Mouse (Mus musculus) embryonic facial prominence, embryonic 14.5 days (tissue): ENCODE measurements at regions not wholly inside any gene's neighbourhood (a gene's known extent, or its start where the extent isn't known, plus 50 kb on each side); places are given as distances from the start of the nearest gene placed in this dataset.

Experiments
- ATAC-seq: fragments of 200-750 bp; cut with Nextera tagmentation; 2 replicates; pipeline ENCODE4 v1.8.0; 2017; ENCODE audit warnings: low read depth, moderate number of reproducible peaks, moderate TSS enrichment
- DNase-seq: peaks from one replicate; pipeline ENCODE4 v3.0.0-alpha.2; 2015; ENCODE audit warnings: low spot score
- H3K27ac ChIP-seq: fragments of 300-500 bp; sonication (generic); replicated peaks from 2 replicates; pipeline ENCODE4 v1.5.1; 2014; ENCODE audit warnings: low read depth, mild to moderate bottlenecking, low read length, moderate library complexity
- H3K27me3 ChIP-seq: fragments of 300-500 bp; sonication (generic); replicated peaks from 2 replicates; pipeline ENCODE4 v1.6.1; 2014; ENCODE audit warnings: low read length; ENCODE audit not compliant: control insufficient read depth, insufficient read depth
- H3K36me3 ChIP-seq: fragments of 300-500 bp; sonication (generic); 2 replicates; pipeline ENCODE4 v1.6.1; 2014; ENCODE audit warnings: low read length, mixed read lengths; ENCODE audit not compliant: control insufficient read depth, insufficient read depth
- H3K4me1 ChIP-seq: fragments of 300-500 bp; sonication (generic); 2 replicates; pipeline ENCODE4 v1.6.1; 2014; ENCODE audit warnings: antibody characterized with exemption, low read length; ENCODE audit not compliant: control insufficient read depth, insufficient read depth
- H3K4me2 ChIP-seq: fragments of 300-500 bp; sonication (generic); 2 replicates; pipeline ENCODE4 v1.6.1; 2014; ENCODE audit warnings: low read depth, mild to moderate bottlenecking, low read length, moderate library complexity, mixed read lengths
- H3K4me3 ChIP-seq: fragments of 300-500 bp; sonication (generic); 2 replicates; pipeline ENCODE4 v1.5.1; 2014; ENCODE audit warnings: low read depth, mild to moderate bottlenecking, low read length
- H3K9ac ChIP-seq: fragments of 300-500 bp; sonication (generic); 2 replicates; pipeline ENCODE4 v1.6.1; 2014; ENCODE audit warnings: low read depth, mild to moderate bottlenecking, low read length, moderate library complexity, mixed read lengths
- H3K9me3 ChIP-seq: fragments of 300-500 bp; sonication (generic); 2 replicates; pipeline ENCODE4 v1.6.1; 2016; ENCODE audit warnings: low read length; ENCODE audit not compliant: control insufficient read depth
- WGBS: fragments of 180-500 bp; shearing (Covaris S2); extraction: QIAGEN DNeasy Blood & Tissue Kit; methylation state at CpG from one replicate; pipeline ENCODE4 v1.1.7; 2014; 5-methylcytosine and 5-hydroxymethylcytosine counted together

GRCm38 (mm10) chr10:84249346-84249745 is 191.1 kb downstream of the Nuak1 start:
- H3K9ac ChIP-seq = no peak overlapping the region
- no peaks in the 10 kb centered on the region for H3K4me1 ChIP-seq
- no peaks in the 10 kb centered on the region for H3K27me3 ChIP-seq
- no peak overlapping the region for H3K4me2 ChIP-seq
- WGBS = 92% methylated on average over 3 of the region's 3 CpGs
- H3K36me3 ChIP-seq = no peaks in the 10 kb centered on the region
- H3K27ac ChIP-seq = no peak overlapping the region
- H3K4me3 ChIP-seq = no peak overlapping the region
- ATAC-seq = no peak
- no peaks in the 10 kb centered on the region for H3K9me3 ChIP-seq
- DNase-seq = no peak

GRCm38 (mm10) chr10:84260931-84261650 is 179.3 kb downstream of the Nuak1 start:
- Histone ChIP-seq H3K36me3 (no peaks in the 10 kb centered on the region), H3K4me2 (no peak overlapping the region), H3K9ac (no peak overlapping the region), H3K27me3 (no peaks in the 10 kb centered on the region), H3K27ac (no peak overlapping the region), H3K9me3 (no peaks in the 10 kb centered on the region), H3K4me3 (no peak overlapping the region), H3K4me1 (no peaks in the 10 kb centered on the region)
- ATAC-seq (no peak), DNase-seq (no peak)
- 72% methylated on average over 6 of the region's 6 CpGs for WGBS

GRCm38 (mm10) chr10:84262943-84263342 is 177.5 kb downstream of the Nuak1 start:
- ATAC-seq (no peak), DNase-seq (no peak)
- Histone ChIP-seq H3K4me1 (no peaks in the 10 kb centered on the region), H3K4me3 (no peak overlapping the region), H3K27me3 (no peaks in the 10 kb centered on the region), H3K9me3 (no peaks in the 10 kb centered on the region), H3K36me3 (no peaks in the 10 kb centered on the region), H3K4me2 (no peak overlapping the region), H3K9ac (no peak overlapping the region), H3K27ac (no peak overlapping the region)
- WGBS = 94% methylated on average over 4 of the region's 4 CpGs

- H3K9ac ChIP-seq = no peak overlapping the region
- H3K4me2 ChIP-seq = no peak overlapping the region
- no peaks in the 10 kb centered on the region for H3K36me3 ChIP-seq
- H3K4me3 ChIP-seq = no peak overlapping the region
- H3K9me3 ChIP-seq = no peaks in the 10 kb centered on the region
- WGBS = 40% methylated on average over 6 of the region's 6 CpGs
- 0 out of 2 replicates have a peak overlapping the region, but pooled peaks have one; percentile 19 for H3K27ac ChIP-seq
- no peaks in the 10 kb centered on the region for H3K4me1 ChIP-seq
- ATAC-seq (no peak), DNase-seq (peak; percentile 62)
- no peaks in the 10 kb centered on the region for H3K27me3 ChIP-seq
Measured at GRCm38 (mm10) chr10:84285832-84286506, 154.4 kb downstream of the Nuak1 start.

- no peak for ATAC-seq
- no peaks in the 10 kb centered on the region for H3K9me3 ChIP-seq
Measured at GRCm38 (mm10) chr10:84294422-84294821, 146.0 kb downstream of the Nuak1 start.

GRCm38 (mm10) chr10:84296168-84296567 is 144.2 kb downstream of the Nuak1 start:
- Histone ChIP-seq H3K4me3 (no peak overlapping the region), H3K9me3 (no peaks in the 10 kb centered on the region), H3K4me1 (no peaks in the 10 kb centered on the region), H3K4me2 (no peak overlapping the region), H3K9ac (no peak overlapping the region), H3K27ac (no peak overlapping the region), H3K27me3 (no peaks in the 10 kb centered on the region), H3K36me3 (no peaks in the 10 kb centered on the region)
- no peak for DNase-seq
- no peak for ATAC-seq
- 65% methylated on average over 3 of the region's 3 CpGs for WGBS

More at GRCm38 (mm10) chr10:84294422-84294821, 146.0 kb downstream of the Nuak1 start:
- no peaks in the 10 kb centered on the region for H3K4me1 ChIP-seq
- H3K9ac ChIP-seq = no peak overlapping the region
- no peak overlapping the region for H3K4me2 ChIP-seq
- 85% methylated on average over 4 of the region's 4 CpGs for WGBS
- H3K36me3 ChIP-seq = no peaks in the 10 kb centered on the region
- no peak overlapping the region for H3K4me3 ChIP-seq
- H3K27ac ChIP-seq = no peak overlapping the region
- H3K27me3 ChIP-seq = no peaks in the 10 kb centered on the region
- no peak for DNase-seq

- DNase-seq (no peak), ATAC-seq (no peak)
- Histone ChIP-seq H3K9ac (no peak overlapping the region), H3K4me3 (no peak overlapping the region), H3K9me3 (no peaks in the 10 kb centered on the region), H3K4me1 (no peaks in the 10 kb centered on the region), H3K4me2 (no peak overlapping the region), H3K27ac (no peak overlapping the region), H3K27me3 (no peaks in the 10 kb centered on the region), H3K36me3 (no peaks in the 10 kb centered on the region)
- 75% methylated on average over 2 of the region's 2 CpGs for WGBS
Measured at GRCm38 (mm10) chr10:84301561-84301960, 138.8 kb downstream of the Nuak1 start.

- Histone ChIP-seq H3K27ac (no peak overlapping the region), H3K9ac (no peak overlapping the region), H3K4me3 (no peak overlapping the region), H3K9me3 (no peaks in the 10 kb centered on the region), H3K4me1 (no peaks in the 10 kb centered on the region), H3K27me3 (no peaks in the 10 kb centered on the region), H3K36me3 (no peaks in the 10 kb centered on the region), H3K4me2 (no peak overlapping the region)
- ATAC-seq = no peak
- no peak for DNase-seq
- 74% methylated on average over 7 of the region's 7 CpGs for WGBS
Measured at GRCm38 (mm10) chr10:84302821-84303520, 137.4 kb downstream of the Nuak1 start.
